ENCODE assay signal across 21 mouse cellular contexts in the genomic region with DNA sequence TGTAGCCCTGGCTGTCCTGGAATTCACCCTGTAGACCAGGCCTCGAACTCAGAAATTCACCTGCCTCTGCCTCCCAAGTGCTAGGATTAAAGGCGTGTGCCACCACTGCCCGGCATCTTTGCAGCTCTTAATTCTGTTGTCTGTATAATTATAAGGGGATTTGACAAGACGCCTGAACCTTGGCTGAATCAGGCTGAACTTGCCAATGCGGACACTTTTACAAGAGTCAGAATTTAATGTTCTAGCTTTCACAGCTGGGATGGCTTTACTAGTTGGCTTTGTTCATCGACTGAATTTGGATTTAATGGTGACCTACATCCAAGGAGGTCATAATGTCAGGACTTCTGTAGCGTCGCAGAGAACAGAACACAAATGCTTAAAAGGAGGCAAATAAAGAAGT.
A peak's percentile ranks its signal among the peaks of the same experiment; 100 is the strongest.
DNase-seq lines count a peak whose midpoint lies in the region; TF ChIP-seq lines count a peak whose summit lies in the region.
"Had no signal": no experiment of that assay in that cellular context is flagged by ENCODE, and none has a peak within 500 bp of the region (broad histone marks: within the 10 kb centered on the region; RNA-seq: fewer than 3 reads in every experiment).

No protein-coding gene starts in this region.

- WGBS in heart, embryonic 10.5 days = 89% methylated on average over 8 of the region's 8 CpGs

- no peaks in the 10 kb centered on the region for H3K4me1 ChIP-seq in heart, embryonic 10.5 days
- no peaks in the 10 kb centered on the region for H3K4me1 ChIP-seq in brown adipose tissue, adult 24 weeks (ENCODE audit: control insufficient read depth, insufficient read depth, insufficient read length, low read length)
- H3K4me1 ChIP-seq: embryonic facial prominence, embryonic 15.5 days; forebrain, embryonic 10.5 days; forebrain, embryonic 12.5 days had no signal

- no peaks in the 10 kb centered on the region for H3K27me3 ChIP-seq in heart, embryonic 10.5 days (ENCODE audit: insufficient read depth, poor library complexity, severe bottlenecking)
- H3K27me3 ChIP-seq: embryonic facial prominence, embryonic 13.5 days; embryonic facial prominence, embryonic 15.5 days; forebrain, embryonic 12.5 days had no signal

- H3K9me3 ChIP-seq in heart, embryonic 10.5 days = no peaks in the 10 kb centered on the region
- H3K9me3 ChIP-seq: embryonic facial prominence, embryonic 13.5 days; embryonic facial prominence, embryonic 15.5 days; forebrain, embryonic 10.5 days had no signal

- H3K27ac ChIP-seq in gastrocnemius, adult 2 months = peak overlapping the region; percentile 63
- H3K27ac ChIP-seq in heart, embryonic 10.5 days = no peak overlapping the region
- peak overlapping the region; percentile 24; the same call in 1 of the 2 replicates for H3K27ac ChIP-seq in brown adipose tissue, adult 24 weeks (replicated peaks; ENCODE audit: low read depth, low read length)
- H3K27ac ChIP-seq: embryonic facial prominence, embryonic 13.5 days; embryonic facial prominence, embryonic 15.5 days; forebrain, embryonic 10.5 days; forebrain, embryonic 12.5 days had no signal

- no peak overlapping the region for H3K4me3 ChIP-seq in gastrocnemius, adult 2 months
- H3K4me3 ChIP-seq in heart, embryonic 10.5 days = no peak overlapping the region
- no peak overlapping the region for H3K4me3 ChIP-seq in brown adipose tissue, adult 24 weeks (ENCODE audit: insufficient read depth, low read depth, low read length)
- H3K4me3 ChIP-seq: embryonic facial prominence, embryonic 13.5 days; embryonic facial prominence, embryonic 15.5 days; erythroblast, embryonic 14.5 days; forebrain, embryonic 10.5 days; forebrain, embryonic 12.5 days had no signal

- intact Hi-C loops in gastrocnemius, adult 2 months (cut with DNase I) = no loop called here

- no peak for DNase-seq in gastrocnemius, adult 2 months
- no peak for DNase-seq in gastrocnemius, postnatal 25 days
- DNase-seq in heart, adult 9 months (ENCODE audit: low spot score in 2 of 2) = peak; percentile 11 to 12
- no peak for DNase-seq in heart, embryonic 10.5 days (ENCODE audit: low spot score)
- DNase-seq: adrenal gland, adult 8-10 months; adrenal gland, postnatal 14 days; B cell, adult 2 months; cerebellum, adult 11 months; cerebellum, adult 18-20 months; cerebellum, adult 8-10 months; cerebellum, adult 9-11 months; cerebellum, postnatal 14 days; cerebellum, postnatal 36 days; embryo, embryonic 11 days had no signal

- no peaks in the 10 kb centered on the region for H3K36me3 ChIP-seq in heart, embryonic 10.5 days
- H3K36me3 ChIP-seq: embryonic facial prominence, embryonic 13.5 days; embryonic facial prominence, embryonic 15.5 days; forebrain, embryonic 10.5 days; forebrain, embryonic 12.5 days; G1E had no signal

- TF ChIP-seq CTCF in gastrocnemius, adult 2 months (IDR thresholded peaks at IDR 0.05) = no peak

Comparison
In these comparisons a context has a peak if more than half of its experiments do, and no peak if none do; other contexts are left out.
1. DNase-seq: peak in heart, adult 9 months (2 of 2); none in gastrocnemius, adult 2 months (single experiment), gastrocnemius, postnatal 25 days (single experiment) and heart, embryonic 10.5 days (single experiment).